Mouse (Mus musculus) CH12.LX (cell line): ENCODE measurements around the gene Pnmal1. TPM values are rescaled to one million over a fixed set of nuclear protein-coding genes. Genes with fewer than 3 reads are reported as not detected.

Experiments
- DNase-seq: peaks from one replicate; pipeline ENCODE4 v3.0.0-alpha.2; 2013; ENCODE audit errors: extremely low read depth
- H3K27ac ChIP-seq: 2 replicates; pipeline ENCODE4 v1.5.1; 2012; ENCODE audit warnings: low read depth, mild to moderate bottlenecking, control low read depth, moderate library complexity; ENCODE audit not compliant: insufficient read depth
- H3K27me3 ChIP-seq: replicated peaks from 2 replicates; pipeline ENCODE3; 2012; ENCODE audit warnings: inconsistent platforms
- H3K36me3 ChIP-seq, 2 experiments: replicated peaks in 1 of 2; 2 replicates each; pipeline versions ENCODE3 to v1.6.1; 2012; ENCODE audit warnings: inconsistent platforms in 1 of 2, low read length in 1 of 2, mild to moderate bottlenecking in 1 of 2, mixed read lengths in 1 of 2, moderate library complexity in 1 of 2; ENCODE audit not compliant: control insufficient read depth in 1 of 2, insufficient read depth in 1 of 2
- H3K4me1 ChIP-seq, 2 experiments: 2 replicates each; pipeline ENCODE4 v1.6.1; 2012; ENCODE audit warnings: inconsistent platforms in 1 of 2, moderate library complexity in 1 of 2; ENCODE audit not compliant: insufficient read depth in 2 of 2, control insufficient read depth in 1 of 2
- H3K4me2 ChIP-seq: 2 replicates; pipeline ENCODE4 v1.6.1; 2012; ENCODE audit warnings: low read depth, mild to moderate bottlenecking, control low read depth; ENCODE audit not compliant: poor library complexity, insufficient read depth, severe bottlenecking
- H3K4me3 ChIP-seq, 3 experiments: fragments of 150-350 bp in 1 of 3; sonication (generic) in 1 of 3; replicated peaks in 1 of 3; 2 replicates each; pipeline versions ENCODE3 to v1.5.1; 2011 to 2012; ENCODE audit warnings: low read depth in 2 of 3, low read length in 2 of 3, mild to moderate bottlenecking in 2 of 3, moderate library complexity in 2 of 3, control low read depth in 1 of 3, improper control_type of control experiment in 1 of 3, inconsistent platforms in 1 of 3, mixed read lengths in 1 of 3; ENCODE audit not compliant: poor library complexity in 1 of 3
- H3K79me2 ChIP-seq: replicated peaks from 2 replicates; pipeline ENCODE4 v1.6.1; 2012; ENCODE audit warnings: mild to moderate bottlenecking, moderate library complexity; ENCODE audit not compliant: control insufficient read depth, poor library complexity, insufficient read depth, severe bottlenecking; ENCODE audit errors: extremely low read depth
- H3K9ac ChIP-seq: 2 replicates; pipeline ENCODE4 v1.6.1; 2012; ENCODE audit warnings: low read depth, mild to moderate bottlenecking, control low read depth, moderate library complexity; ENCODE audit not compliant: insufficient read depth
- H3K9me3 ChIP-seq: replicated peaks from 2 replicates; pipeline ENCODE3; 2012; ENCODE audit warnings: low read length, inconsistent platforms, mixed read lengths
- CHD1 ChIP-seq: IDR thresholded peaks from 2 replicates; pipeline ENCODE4 v1.6.1; 2012; ENCODE audit warnings: low read depth, low read length, improper control_type of control experiment, inconsistent platforms
- CHD2 ChIP-seq: IDR thresholded peaks from 2 replicates; pipeline ENCODE4 v1.6.1; 2011; ENCODE audit warnings: low read length, improper control_type of control experiment
- E2F4 ChIP-seq: IDR thresholded peaks from 2 replicates; pipeline ENCODE4 v1.6.1; 2011; ENCODE audit warnings: low read depth, low read length, improper control_type of control experiment; ENCODE audit not compliant: insufficient replicate concordance
- EP300 ChIP-seq: IDR thresholded peaks from 2 replicates; pipeline ENCODE4 v1.6.1; 2011; ENCODE audit warnings: low read length, improper control_type of control experiment
- ETS1 ChIP-seq: conservative IDR thresholded peaks from 2 replicates; pipeline ENCODE4 v1.6.1; 2012; ENCODE audit warnings: low read depth, mild to moderate bottlenecking, inconsistent platforms, low read length, improper control_type of control experiment, moderate library complexity
- GABPA ChIP-seq: IDR thresholded peaks from 2 replicates; pipeline ENCODE4 v1.6.1; 2012; ENCODE audit warnings: low read depth, low read length, improper control_type of control experiment, inconsistent platforms; ENCODE audit not compliant: insufficient replicate concordance
- HCFC1 ChIP-seq: IDR thresholded peaks from 2 replicates; pipeline ENCODE4 v1.6.1; 2012; ENCODE audit warnings: low read depth, mild to moderate bottlenecking, inconsistent platforms, low read length, improper control_type of control experiment
- JUND ChIP-seq: conservative IDR thresholded peaks from 2 replicates; pipeline ENCODE4 v1.6.1; 2011; ENCODE audit warnings: low read depth, low read length, improper control_type of control experiment
- MAZ ChIP-seq: IDR thresholded peaks from 2 replicates; pipeline ENCODE4 v1.6.1; 2012; ENCODE audit warnings: low read depth, mild to moderate bottlenecking, inconsistent platforms, low read length, improper control_type of control experiment, moderate library complexity
- PAX5 ChIP-seq: IDR thresholded peaks from 2 replicates; pipeline ENCODE4 v1.6.1; 2012; ENCODE audit warnings: low read length, inconsistent platforms, mixed read lengths
- POLR2AphosphoS2 ChIP-seq: IDR thresholded peaks from 2 replicates; pipeline ENCODE4 v1.6.1; 2011; ENCODE audit warnings: low read depth, low read length, improper control_type of control experiment
- RAD21 ChIP-seq: IDR thresholded peaks from 2 replicates; pipeline ENCODE4 v1.6.1; 2011; ENCODE audit warnings: low read depth, mild to moderate bottlenecking, low read length, improper control_type of control experiment, moderate library complexity
- SIN3A ChIP-seq: IDR thresholded peaks from 2 replicates; pipeline ENCODE4 v1.6.1; 2012; ENCODE audit warnings: low read length, improper control_type of control experiment, inconsistent platforms
- TBP ChIP-seq: conservative IDR thresholded peaks from 2 replicates; pipeline ENCODE4 v1.6.1; 2011; ENCODE audit warnings: low read depth, low read length, improper control_type of control experiment
- TCF12 ChIP-seq: IDR thresholded peaks from 2 replicates; pipeline ENCODE4 v1.6.1; 2014; ENCODE audit warnings: low read depth, mild to moderate bottlenecking, inconsistent platforms, low read length, improper control_type of control experiment
- ZMIZ1 ChIP-seq: IDR thresholded peaks from 2 replicates; pipeline ENCODE4 v1.6.1; 2012; ENCODE audit warnings: low read depth, mild to moderate bottlenecking, inconsistent platforms, low read length, improper control_type of control experiment
- dilution Hi-C: fragments of 300-500 bp; cut with MboI; formaldehyde crosslinking; loops from 2 replicates; pipeline ENCODE4 v1.14.3; 2020; ENCODE audit warnings: low sequenced_read_pairs; ENCODE audit not compliant: extremely low pct_unique_long_range_greater_than_20kb, extremely low pct_ligation_motif_present
- in situ Hi-C: fragments of 300-500 bp; cut with MboI; formaldehyde crosslinking; loops from 3 replicates; pipeline ENCODE4 v1.14.3; 2019; ENCODE audit warnings: low sequenced_read_pairs, low pct_ligation_motif_present, low pct_unique_long_range_greater_than_20kb, mixed read lengths
- polyA plus RNA-seq: library from polyadenylated mRNA; unstranded; fragments of >175 nt; gene quantifications from 2 replicates; pipeline ENCODE4 v1.2.1, GENCODE M21; 2012; ENCODE audit warnings: low read depth; ENCODE audit not compliant: insufficient read length
- total RNA-seq, 2 experiments: library from RNA; depleted of rRNA; stranded (reverse); fragments of 300-350 nt in 1 of 2; fragments of >200 nt in 1 of 2; gene quantifications; 2 replicates each; pipeline ENCODE4 v1.2.3; 2012 to 2014

Gene Pnmal1
- total and polyA plus RNA-seq, 3 experiments: 0.07 to 0.13 TPM; not detected in 1

GRCm38 (mm10) chr7:16916342-16917265, 42.9 kb upstream of the Pnmal1 start:
- dilution Hi-C loops: no loop called here
- Histone ChIP-seq H3K4me1 (peaks cover 0 to 31% of the 10 kb centered on the region in 2 experiments; a peak in 2 of 4 replicates), H3K4me3 (no peak overlapping the region)

GRCm38 (mm10) chr7:16917447-16917846, 42.0 kb upstream of the Pnmal1 start:
- TF ChIP-seq JUND (no peak), CHD1 (no peak), ETS1 (no peak), RAD21 (no peak), TBP (no peak), POLR2AphosphoS2 (no peak)
- H3K4me2 ChIP-seq: no peak overlapping the region
- no peak overlapping the region for H3K27ac ChIP-seq
- H3K79me2 ChIP-seq: peaks cover 29% of the 10 kb centered on the region
- DNase-seq: no peak
- dilution Hi-C loops (no loop called here), in situ Hi-C loops (no loop called here)
- no peak overlapping the region for H3K4me3 ChIP-seq
- H3K4me1 ChIP-seq: peaks cover 2 to 34% of the 10 kb centered on the region in 2 experiments
- peaks cover 62 to 95% of the 10 kb centered on the region in 2 experiments for H3K36me3 ChIP-seq
- no peaks in the 10 kb centered on the region for H3K27me3 ChIP-seq
- H3K9me3 ChIP-seq: no peaks in the 10 kb centered on the region
- H3K9ac ChIP-seq: no peak overlapping the region

More at GRCm38 (mm10) chr7:16916342-16917265, 42.9 kb upstream of the Pnmal1 start:
- no peak for DNase-seq
- Histone ChIP-seq H3K4me2 (no peak overlapping the region), H3K36me3 (peaks cover 62 to 93% of the 10 kb centered on the region in 2 experiments), H3K79me2 (peaks cover 21% of the 10 kb centered on the region), H3K27ac (no peak overlapping the region), H3K9ac (no peak overlapping the region), H3K27me3 (no peaks in the 10 kb centered on the region), H3K9me3 (no peaks in the 10 kb centered on the region)
- in situ Hi-C loops: no loop called here
- TF ChIP-seq MAZ: no peak
- no peak for TF ChIP-seq ETS1
- TF ChIP-seq HCFC1: no peak
- no peak for TF ChIP-seq GABPA
- TF ChIP-seq E2F4: no peak
- TF ChIP-seq ZMIZ1: no peak
- TF ChIP-seq PAX5: no peak
- TF ChIP-seq TCF12: no peak
- no peak for TF ChIP-seq SIN3A
- TF ChIP-seq EP300: no peak
- no peak for TF ChIP-seq CHD2
- no peak for TF ChIP-seq JUND
